Mouse (Mus musculus): ENCODE data around the gene Tmem210.
"Not testable (repeated sequence)": the region's sequence is repeated elsewhere in the genome, so short reads cannot be mapped to it uniquely, and the experiment has no call there.

- not testable (repeated sequence) for TF ChIP-seq USF1 (IDR thresholded peaks at IDR 0.05; ENCODE audit: low read depth); CTCF (IDR thresholded peaks at IDR 0.05; ENCODE audit: control insufficient read depth, insufficient read depth, insufficient read length); FOSL1 (IDR thresholded peaks at IDR 0.05; ENCODE audit: insufficient read depth, low read length, poor library complexity, severe bottlenecking); MAX (IDR thresholded peaks at IDR 0.05); CEBPB (IDR thresholded peaks at IDR 0.05; ENCODE audit: low read depth); MYOG (IDR thresholded peaks at IDR 0.05; ENCODE audit: control insufficient read depth, extremely low read depth, insufficient read length); MYOD1 (IDR thresholded peaks at IDR 0.05; ENCODE audit: control insufficient read depth, insufficient read length, low read depth)
Measured at GRCm38 (mm10) chr2:25256443-25257109, 31.4 kb upstream of the Tmem210 start.

Measured in C2C12 (cell line).